Mouse (Mus musculus) ovary, postnatal 14 days (tissue): ENCODE data around the gene Apopt1.

Experiments
- DNase-seq: peaks from one replicate; pipeline ENCODE4 v3.0.0; 2022; ENCODE audit warnings: low spot score

Gene Apopt1

DNA sequence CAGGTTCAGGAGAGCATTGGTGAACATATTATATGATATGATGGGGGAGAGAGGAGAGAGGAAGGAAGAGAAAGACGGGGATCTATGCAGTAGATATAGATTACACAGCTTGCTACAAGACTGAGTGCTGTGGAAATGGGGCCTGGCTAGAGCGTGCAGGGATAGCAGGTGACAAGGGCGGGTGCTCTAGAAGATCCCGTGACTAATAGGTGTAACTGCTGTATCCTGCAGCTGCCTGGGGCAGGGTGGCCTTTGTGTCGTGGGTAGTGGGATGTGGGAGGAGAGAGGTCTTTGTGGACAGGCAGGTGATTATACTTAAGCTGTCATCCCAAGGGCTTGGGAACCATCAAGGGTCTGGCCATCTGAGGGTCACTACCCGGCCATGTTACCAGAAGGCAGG, 32.2 kb downstream of the Apopt1 start:
- no peak for DNase-seq

DNA sequence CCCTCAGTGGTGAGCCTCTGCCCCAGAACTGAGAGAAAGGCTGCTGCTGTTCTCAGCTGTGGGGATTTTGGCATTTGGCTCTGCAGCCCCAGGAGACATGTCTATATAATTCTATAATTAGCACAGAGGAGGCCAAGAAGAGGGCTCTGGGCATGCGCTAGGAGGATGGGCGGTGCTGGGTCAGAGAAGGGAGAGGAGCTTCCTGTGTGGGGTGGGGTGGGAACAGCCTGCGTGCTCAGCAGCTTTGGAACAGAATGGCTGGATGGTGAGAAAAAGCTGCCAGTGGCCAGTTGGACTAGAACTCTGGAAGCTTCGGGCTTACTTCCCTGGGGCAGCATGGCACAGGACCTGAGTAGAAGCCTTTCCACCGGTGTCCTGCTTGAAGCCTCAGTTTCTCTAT, 33.0 kb downstream of the Apopt1 start:
- DNase-seq, result peak; percentile 46

DNA sequence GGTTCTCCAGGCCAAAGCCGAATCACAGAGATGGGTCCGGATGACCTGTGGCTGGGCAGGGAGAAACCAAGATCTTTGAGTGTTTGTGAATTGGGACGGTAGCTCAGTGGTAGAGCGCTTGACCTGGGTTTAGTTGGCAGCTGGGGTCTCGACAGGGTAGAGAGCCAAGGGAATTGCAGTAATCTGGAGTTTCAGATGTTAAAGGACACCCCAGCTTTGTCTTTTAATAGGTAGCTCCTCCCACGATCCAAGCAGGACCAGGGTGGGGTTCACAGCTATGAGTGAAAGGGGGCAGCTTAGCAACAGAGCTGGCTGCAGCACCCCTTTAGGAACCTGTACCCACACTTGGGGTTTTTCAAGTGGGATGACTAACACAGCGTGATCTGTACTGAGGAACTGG, 34.4 kb downstream of the Apopt1 start:
- DNase-seq, result no peak

DNA sequence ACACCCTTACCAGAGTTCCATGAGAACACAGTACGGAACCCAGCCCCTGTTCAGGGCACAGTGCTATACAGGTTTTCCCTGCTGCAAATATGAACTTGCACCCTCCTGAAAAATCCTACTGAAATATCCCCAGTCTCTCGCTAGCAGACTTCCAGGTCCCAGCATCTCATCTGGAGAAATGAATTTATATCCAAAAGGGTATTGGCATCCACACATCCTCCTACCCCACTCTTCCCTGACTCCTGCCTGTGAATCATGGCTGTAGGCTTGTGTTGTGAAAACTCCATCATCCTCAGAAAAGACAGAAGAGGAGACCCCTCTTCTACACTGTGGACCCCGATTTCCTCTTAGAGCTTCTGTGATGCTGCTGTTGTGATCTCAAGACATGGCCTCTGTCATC, 37.7 kb downstream of the Apopt1 start:
- DNase-seq, result no peak

DNA sequence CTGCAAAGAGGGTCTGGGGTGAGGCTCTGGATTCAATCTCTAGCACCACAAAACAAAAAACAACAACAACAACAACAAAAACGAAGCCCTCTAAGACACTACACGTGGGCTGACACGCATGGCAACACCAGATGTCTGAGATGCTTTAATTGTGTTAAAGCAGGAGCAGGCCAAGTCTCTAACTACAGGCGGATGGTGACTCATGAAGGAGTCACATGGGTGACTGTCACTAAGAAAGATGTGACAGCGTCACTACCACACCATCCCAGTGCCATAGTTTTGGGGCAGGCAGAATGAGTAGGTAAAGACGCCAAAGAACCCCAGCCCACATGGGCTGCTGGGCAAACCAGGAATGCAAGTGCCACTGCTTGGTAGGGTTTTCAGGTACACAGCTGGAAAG, 39.4 kb downstream of the Apopt1 start:
- no peak for DNase-seq

DNA sequence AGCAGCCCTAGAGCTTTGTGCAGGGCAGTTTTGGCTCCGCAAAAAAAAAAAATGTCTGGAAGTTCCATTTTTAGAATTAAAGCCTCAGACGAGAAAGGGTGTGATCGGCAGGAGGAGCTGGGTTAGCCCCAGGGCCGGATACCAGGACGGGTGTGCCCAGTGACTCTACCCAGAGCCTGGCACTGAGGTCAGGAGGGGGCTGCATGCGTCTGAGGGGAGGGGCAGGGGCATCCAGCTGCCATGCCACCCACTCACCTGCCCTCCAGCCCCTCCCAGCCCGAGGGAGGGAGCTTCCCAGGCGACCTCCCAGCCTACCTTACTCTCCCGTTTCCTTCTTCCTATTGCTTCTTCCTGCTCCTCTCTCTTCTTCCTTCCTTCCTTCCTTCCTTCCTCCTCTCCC, 40.3 kb downstream of the Apopt1 start:
- no peak for DNase-seq

DNA sequence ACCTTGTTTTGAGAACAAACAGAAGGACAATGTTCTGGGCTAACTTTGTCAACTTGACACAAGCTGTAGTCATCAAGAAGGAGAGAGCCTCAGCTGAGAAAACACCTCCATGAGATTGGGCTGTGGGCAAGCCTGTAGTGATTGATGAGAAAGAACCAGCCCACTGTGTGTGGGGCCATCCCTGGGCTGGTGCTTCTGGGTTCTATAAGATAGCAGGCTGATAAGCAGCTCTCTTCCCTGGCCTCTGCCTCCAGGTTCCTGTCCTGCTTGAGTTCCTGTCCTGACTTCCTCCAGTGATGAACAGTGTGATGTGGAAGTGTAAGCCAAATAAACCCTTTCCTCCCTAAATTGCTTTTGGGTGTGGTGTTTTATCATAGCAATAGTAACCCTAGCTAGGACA, 41.6 kb downstream of the Apopt1 start:
- no peak for DNase-seq

DNA sequence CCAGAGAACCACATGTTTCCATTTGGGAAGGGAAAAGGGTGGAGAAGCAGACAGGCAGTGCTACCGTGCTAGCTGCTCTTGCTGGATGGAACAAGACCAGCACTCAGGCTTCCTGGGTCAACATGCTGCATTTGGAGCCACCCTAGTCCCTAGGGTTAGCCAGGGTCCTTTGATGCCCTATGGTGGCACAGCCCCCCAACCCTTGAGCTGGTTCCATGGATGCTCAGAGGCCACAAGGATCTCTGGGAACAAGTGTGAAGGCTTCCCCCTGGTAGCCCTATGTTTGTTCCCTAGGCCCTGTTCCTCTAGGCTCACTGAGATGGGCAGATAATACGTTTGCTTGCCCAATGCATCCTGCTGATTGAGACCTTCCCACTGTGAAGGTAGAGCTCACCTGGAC, 42.2 kb downstream of the Apopt1 start:
- DNase-seq, result no peak

DNA sequence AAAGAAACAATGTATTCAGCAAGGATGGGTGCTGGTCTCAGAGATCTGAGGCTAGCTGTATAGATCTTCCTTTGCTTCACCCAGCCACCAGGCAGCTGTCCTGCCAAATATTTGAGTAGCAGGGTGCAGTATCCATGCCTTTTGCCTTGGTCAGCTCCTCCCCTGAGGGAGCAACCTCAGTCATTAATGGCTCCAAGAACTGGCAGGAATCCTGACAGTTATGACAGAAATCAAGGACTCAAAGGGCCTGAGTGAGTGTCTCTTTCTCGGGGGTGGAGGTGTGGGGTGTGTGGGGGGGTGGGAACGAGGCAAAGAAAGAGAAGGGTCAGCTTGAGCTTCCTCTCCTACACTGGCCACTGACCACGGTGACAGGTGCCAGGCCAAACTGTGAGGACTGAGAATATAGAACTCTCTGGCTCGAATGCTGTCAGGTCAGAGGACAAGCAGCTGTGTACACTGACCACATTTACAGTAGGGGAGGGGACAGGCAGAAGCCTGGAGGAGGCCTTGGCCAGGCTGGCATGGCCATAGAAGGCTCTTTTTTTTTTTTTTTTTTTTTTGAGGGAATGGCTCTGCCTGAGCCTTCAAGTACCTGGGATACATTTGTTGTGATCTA, 43.1 kb downstream of the Apopt1 start:
- DNase-seq, result no peak

DNA sequence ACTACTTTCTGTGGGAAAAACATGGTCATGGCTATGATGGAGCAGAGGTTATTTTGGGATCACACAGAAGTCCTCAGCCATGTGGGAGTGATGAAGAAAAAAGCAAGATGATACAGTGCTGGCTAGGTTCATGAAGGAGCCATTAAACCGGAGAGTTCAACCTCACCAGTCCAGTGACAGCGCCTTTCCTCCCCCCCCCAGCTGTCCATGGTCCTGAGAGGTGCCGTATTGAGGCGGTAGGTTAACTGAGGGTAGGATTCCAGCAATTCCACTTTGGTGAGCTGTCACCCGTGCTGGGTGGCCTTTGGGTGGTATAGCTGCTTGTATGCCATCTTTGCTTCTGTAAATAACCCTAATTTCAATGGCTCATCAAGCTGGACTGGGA, 43.6 kb downstream of the Apopt1 start:
- no peak for DNase-seq

DNA sequence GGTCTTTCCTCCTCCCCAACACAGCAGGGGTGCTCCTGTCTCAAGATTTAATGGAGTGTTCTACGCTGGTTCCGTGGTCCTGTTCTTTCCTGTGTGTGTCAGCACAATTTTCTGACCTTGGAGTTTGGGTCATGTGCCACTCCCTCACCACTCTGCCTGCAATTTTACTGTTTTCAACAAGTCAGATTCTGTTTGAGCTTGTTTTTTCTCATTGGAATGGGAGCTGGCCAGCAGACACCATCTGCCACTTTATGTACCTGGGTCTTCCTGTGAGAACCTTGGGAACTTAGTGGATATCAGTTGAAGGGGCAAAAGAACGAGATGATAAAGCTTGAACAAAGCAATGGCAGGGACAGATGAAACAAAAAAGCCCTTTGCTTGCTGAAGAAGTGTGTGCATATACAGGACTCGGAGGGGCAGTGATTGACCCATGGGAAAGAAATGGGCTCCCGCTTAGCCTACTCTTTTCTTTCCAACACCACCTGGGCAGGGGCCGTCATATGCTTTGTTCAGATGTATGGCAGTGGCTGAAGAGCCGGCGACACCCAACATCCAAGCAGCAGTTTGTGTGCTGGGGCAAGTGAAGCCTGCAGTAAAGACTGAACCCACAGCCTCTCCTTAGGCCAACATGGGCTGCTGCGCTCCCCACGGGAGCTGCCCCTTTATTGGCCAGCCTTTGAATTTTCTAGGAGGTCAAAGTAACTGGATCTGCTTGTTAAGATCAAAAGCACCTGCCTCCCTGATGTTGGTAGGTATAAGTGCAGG, 44.7 kb downstream of the Apopt1 start:
- DNase-seq, result no peak

DNA sequence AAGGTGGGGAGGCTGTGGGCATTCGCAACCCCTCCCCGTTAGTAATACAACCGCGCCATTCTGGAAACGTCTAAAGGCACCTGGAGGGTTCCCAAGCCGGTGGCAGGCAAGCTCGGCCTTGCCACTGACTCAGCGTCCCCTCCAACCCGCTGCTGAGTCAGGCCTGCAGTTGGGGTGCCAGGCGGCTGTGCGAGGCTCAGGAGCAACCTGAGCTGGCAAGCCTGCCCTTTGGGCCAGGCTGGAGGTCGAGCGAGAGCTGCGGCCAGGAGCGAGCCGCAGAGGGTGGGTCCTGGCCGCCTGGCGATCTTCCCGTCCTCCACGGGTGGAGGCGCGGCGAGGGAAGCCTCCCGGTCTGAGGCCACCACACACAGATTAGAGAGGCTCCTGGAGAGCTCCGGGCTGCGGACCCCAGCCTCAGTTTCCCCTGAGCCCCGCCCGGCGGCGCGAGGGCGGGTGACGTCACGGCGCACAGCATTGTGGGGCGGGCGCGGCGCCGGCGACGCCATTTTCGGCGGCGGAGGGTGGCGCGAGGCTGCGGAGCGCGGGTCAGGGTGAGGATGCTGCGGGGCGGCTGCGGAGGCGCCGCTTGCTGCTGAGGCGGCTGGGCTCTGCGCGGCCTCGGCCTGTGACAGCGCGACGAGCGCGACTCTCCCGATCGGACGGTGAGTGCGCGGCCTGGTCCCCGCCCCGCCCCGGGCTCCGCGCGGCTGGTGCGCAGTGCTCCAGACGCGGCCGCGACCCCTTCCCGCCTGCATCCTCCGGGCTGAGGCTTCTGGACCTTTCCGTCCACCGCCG, 45.5 kb downstream of the Apopt1 start, which contains the start of gene Klc1:
Gene Klc1, plus strand, starts transcription at position 469 of the 795 bp plus-strand sequence.
- DNase-seq, result peak; percentile 67

DNA sequence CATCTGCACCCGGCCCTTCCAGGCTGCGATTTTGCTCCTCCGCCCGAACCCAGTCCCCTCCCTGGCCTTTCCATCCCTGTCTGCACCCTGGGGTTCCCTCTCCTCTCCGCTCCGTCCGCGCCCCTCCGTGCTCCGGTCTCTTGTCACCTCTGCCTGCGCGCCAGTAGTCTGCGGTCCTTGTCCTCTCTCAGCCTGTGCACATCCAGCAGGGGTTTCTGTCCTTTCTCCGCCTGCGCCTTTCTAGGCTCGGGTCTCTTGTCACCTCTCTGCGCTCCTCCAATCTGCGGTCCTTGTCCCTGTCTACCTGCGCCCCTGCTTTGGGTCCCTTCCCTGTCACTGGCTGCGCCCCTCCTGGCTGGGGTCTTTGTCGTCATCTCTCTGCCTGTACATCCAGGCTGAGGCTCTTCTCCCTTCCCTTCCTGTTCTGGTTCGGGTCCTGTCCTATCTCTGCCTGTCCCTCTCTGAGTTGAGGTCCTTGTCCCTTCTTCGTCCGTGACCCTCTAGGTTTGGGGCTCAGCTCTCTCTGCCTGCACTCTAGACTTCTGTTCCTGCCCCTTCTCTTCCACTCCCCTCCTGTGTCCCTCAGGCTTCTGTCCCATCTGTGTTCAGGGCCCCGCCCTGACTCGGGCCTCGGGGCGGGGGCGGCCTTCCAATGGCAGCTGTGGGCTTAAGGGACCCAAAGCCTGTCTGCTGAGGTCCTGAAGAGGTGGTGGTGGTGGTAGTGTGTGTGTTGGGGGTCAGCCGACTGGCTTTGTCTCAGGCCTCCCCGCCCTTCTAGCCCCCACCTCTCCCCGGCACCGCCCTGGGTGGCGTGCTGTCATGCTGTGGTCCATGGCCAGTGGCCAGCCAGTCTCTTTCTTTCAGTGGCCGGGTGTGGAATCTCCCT, 46.4 kb downstream of the Apopt1 start:
- DNase-seq, result no peak

DNA sequence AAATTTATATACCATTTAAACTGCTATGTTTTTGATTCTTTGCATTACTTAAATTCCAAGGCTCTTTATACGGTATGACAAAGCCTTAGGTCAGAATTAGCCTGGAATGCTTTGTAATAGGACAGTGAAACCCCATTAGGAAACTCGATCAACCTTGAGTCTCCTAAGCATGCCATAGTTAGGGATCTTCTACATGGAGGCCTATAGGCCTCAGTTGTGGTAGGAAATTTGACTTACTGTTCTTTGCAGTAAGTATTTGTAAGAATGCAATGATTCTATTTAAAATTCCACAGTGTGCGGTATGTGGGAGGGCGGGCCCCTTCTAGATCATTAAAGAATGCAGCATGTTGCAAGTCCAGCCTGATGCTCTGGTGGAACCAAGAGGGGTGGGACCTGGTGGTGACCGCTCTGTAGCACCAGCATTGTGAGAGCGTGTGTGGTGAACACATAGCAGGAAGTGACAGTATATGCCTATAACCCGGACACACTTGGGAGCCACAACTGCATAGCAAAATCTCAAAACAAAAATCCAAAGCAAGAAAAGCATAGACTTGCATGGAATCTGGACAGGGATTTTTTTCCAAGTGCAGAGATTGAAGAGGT, 47.3 kb downstream of the Apopt1 start:
- no peak for DNase-seq

DNA sequence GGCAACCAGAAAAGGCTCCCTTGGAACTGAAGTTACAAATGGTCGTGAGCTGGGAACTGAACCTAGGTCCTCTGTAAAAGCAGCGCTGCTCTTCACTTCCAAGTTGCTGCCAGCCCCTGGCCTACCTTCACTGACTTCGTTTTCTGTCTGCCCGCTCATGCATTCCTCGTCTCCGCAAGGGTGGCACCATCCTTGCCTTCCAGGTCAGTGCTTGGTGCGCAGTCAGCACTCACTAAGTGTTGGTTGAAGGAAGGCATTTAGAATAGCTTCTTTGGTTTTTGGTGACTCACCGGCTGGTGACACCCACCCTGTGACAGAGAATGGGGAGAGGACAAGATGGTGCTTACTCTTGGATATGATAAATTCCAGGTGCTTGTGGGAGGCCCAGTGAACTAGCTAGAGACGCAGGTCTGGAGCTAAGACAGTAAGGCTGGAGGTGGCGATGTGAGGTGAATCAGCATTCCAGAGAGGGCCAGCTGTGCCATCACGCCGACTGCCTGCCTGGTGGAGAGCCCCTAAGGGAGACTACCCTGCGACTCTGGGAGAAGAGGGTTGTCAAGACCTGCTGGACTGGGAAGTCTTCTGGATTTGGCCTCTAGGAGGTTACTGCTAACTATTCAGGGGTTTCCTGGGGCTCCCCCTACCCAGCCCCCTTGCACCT, 49.7 kb downstream of the Apopt1 start:
- no peak for DNase-seq

DNA sequence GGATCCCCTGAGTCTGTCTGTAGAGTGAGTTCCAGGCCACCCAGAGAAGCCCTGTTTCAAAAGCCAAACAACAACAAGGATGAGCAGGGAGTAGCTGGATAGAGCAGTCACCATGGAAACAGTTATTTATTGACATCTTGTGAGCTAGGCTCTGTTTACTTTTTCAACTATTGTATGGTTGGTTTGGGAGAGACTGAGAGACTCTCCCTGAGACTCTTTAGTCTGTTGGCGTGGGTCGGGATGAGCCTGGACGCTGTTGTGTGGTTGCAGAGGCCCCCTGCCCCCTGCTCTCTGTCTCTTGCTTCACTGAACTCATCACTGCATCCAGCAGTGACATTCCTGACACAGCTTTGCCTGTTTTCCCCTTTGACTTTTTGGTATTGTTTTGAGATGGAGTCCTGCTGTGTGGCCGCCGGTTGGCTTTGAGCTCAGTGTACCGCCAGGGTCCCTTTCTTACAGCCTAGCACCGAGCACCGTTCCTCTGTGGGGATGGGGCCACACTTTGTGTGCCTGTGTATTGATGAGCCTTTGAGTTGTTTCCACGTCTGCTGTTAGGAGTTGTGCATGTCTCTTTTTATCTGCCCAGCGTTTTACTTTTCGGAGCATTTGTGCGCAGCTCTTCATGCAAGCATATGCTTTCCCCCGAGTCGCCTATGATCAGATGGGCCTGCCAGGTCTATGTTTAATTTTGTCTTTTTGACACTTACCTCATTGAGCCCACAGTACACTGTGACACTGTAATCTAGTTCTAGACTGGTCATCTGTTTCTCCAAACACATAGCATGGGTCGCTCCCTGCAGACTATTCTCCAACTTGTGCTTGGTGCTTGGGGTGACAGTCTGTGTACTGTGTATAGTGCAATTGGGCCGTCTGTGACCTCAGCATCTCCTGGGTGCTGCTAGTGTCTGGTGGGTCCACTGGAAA, 53.5 kb downstream of the Apopt1 start:
- no peak for DNase-seq

DNA sequence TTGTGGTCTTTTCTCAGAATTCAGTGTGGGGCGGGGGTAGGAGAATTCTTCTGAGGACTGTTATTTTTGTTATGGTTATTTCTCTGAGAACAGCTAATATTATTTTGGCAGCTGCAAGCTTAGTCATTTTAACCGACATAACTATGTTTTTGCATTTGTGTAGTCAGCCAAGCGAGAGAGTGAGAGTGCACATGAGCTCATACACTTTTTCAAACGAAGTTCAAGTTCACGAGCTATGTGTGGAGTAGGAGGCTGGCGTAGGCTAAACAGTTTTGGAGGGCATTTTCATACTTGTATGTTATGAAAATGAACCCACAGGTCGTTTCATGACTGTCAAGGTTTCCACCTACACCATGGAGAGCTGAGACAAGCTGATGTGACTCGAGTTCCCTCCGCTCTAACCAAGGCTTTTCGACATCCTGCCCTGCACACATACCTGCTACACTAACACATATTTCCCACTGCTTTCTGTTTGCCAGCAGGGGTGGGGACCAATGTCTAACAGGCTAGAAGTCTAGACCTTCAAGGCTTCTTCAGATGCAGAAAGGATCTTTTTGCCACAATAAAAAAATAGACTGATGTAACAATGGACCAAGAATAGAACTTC, 55.4 kb downstream of the Apopt1 start:
- no peak for DNase-seq

DNA sequence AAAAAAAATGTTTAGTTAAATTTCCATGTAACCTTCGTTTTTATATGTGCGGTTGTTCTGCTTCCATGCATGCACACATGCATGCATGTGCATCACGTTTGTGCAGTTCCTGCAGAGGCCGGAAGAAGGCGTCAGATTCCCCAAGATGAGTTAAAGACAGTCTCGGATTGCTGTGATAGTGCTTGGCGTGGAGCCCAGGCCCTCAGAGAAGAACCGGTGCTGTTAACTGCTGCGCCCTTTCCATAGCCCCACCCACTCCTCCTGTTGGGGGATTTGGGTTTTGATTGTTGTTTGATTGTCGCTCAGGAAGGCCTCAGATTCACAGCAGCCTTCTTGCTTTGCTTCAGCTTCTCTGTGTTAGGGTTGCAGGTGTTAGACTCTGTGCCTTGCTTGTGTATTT, 56.2 kb downstream of the Apopt1 start:
- DNase-seq, result no peak

DNA sequence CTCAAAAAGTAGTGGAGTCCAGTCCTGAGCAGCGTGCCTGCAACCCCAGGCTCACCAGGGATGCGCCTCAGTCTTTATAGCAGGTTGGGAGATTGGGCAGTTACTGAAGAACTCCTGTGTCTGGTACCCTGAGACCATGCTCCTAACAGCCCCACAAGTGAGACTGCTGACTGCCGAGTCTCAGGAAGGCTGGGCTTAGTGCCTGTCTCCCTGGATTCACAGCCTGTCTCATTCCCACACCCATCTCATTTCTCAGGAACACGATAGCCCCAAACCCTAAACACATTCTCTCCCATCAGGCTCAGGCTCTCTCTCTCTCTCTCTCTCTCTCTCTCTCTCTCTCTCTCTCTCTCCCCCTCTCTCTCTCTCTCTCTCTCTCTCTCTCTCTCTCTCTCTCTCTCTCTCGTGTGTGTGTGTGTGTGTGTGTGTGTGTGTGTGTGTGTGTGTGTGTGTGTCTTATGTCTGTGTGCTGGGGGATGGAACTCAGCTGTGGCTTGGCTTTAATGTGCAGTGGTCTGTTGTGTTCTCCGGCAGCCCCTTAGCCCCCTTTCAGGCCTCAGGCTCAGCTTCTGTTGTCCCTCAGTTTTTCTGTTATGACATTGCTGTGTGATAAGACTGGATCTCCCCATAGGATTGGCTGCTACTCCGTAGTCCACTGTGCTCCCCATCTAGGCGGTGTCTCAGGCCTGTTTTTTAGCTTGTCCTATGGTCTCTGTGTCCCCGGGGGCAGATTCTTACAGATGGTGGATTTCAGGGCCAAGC, 56.9 kb downstream of the Apopt1 start:
- DNase-seq, result no peak
